Mouse (Mus musculus): ENCODE measurements around the gene Ccdc148.

Ccdc148 gene

GRCm38 (mm10) chr2:58906814-58907516, 253.5 kb downstream of the Ccdc148 start:
- DNase-seq: peak; percentile 15

GRCm38 (mm10) chr2:58905057-58905456, 255.4 kb downstream of the Ccdc148 start:
- no peak for DNase-seq

- DNase-seq: no peak
Observed at GRCm38 (mm10) chr2:58879876-58880275, 280.6 kb downstream of the Ccdc148 start.

- no peak for DNase-seq
Observed at GRCm38 (mm10) chr2:58859134-58859533, 301.3 kb downstream of the Ccdc148 start, which contains the start of gene Gm11099. Gm11099 (plus strand) TSS chr2:58859434.

- DNase-seq: no peak
Observed at GRCm38 (mm10) chr2:58844499-58844898, 316.0 kb downstream of the Ccdc148 start.

GRCm38 (mm10) chr2:58842443-58842842, 318.0 kb downstream of the Ccdc148 start:
- no peak for DNase-seq

- no peak for DNase-seq
Observed at GRCm38 (mm10) chr2:58841021-58841420, 319.5 kb downstream of the Ccdc148 start.

- DNase-seq: peak; percentile 41
Observed at GRCm38 (mm10) chr2:58832253-58832980, 328.1 kb downstream of the Ccdc148 start.

- DNase-seq: peak; percentile 43
Observed at GRCm38 (mm10) chr2:58829981-58830742, 330.3 kb downstream of the Ccdc148 start.

GRCm38 (mm10) chr2:58828910-58829600, 331.4 kb downstream of the Ccdc148 start:
- DNase-seq: no peak

GRCm38 (mm10) chr2:58812941-58813340, 347.5 kb downstream of the Ccdc148 start:
- DNase-seq: no peak

- no peak for DNase-seq
Observed at GRCm38 (mm10) chr2:58799623-58800022, 360.9 kb downstream of the Ccdc148 start.

- no peak for DNase-seq
Observed at GRCm38 (mm10) chr2:58799126-58799525, 361.4 kb downstream of the Ccdc148 start.

GRCm38 (mm10) chr2:58797506-58797905, 363.0 kb downstream of the Ccdc148 start:
- no peak for DNase-seq

GRCm38 (mm10) chr2:58795432-58795831, 365.1 kb downstream of the Ccdc148 start:
- DNase-seq: no peak

- DNase-seq: no peak
Observed at GRCm38 (mm10) chr2:58794489-58794888, 366.0 kb downstream of the Ccdc148 start.

- DNase-seq: no peak
Observed at GRCm38 (mm10) chr2:58790361-58790760, 370.1 kb downstream of the Ccdc148 start.

- DNase-seq: no peak
Observed at GRCm38 (mm10) chr2:58789934-58790333, 370.5 kb downstream of the Ccdc148 start.

GRCm38 (mm10) chr2:58787360-58787759, 373.1 kb downstream of the Ccdc148 start:
- DNase-seq: no peak

- no peak for DNase-seq
Observed at GRCm38 (mm10) chr2:58786681-58787080, 373.8 kb downstream of the Ccdc148 start.

- DNase-seq: no peak
Observed at GRCm38 (mm10) chr2:58786177-58786576, 374.3 kb downstream of the Ccdc148 start.

- DNase-seq: no peak
Observed at GRCm38 (mm10) chr2:58783526-58783925, 377.0 kb downstream of the Ccdc148 start.

GRCm38 (mm10) chr2:58778986-58779495, 381.4 kb downstream of the Ccdc148 start:
- DNase-seq: no peak

Measured in kidney, postnatal 10 days (tissue).